Mouse (Mus musculus): ENCODE results near the gene Fcrl1. TPM values are rescaled to one million over a fixed set of nuclear protein-coding genes. Genes with fewer than 3 reads are reported as not detected.
A peak's percentile ranks its signal among the peaks of the same experiment; 100 is the strongest.
"Not testable (repeated sequence)": the region's sequence is repeated elsewhere in the genome, so short reads cannot be mapped to it uniquely, and the experiment has no call there.

Gene Fcrl1
- polyA plus RNA-seq, 1 experiment from 2014 or later: not detected

GRCm38 (mm10) chr3:87377228-87377627 lies 1.0 kb downstream of the Fcrl1 start:
- Histone ChIP-seq H3K36me3 (ENCODE audit: control insufficient read depth, insufficient read depth, low read length) (no peaks in the 10 kb centered on the region), H3K9ac (ENCODE audit: low read length) (no peak overlapping the region), H3K4me1 (ENCODE audit: control insufficient read depth, insufficient read depth, low read length) (no peaks in the 10 kb centered on the region), H3K4me2 (no peak overlapping the region), H3K4me3 (ENCODE audit: low read depth, low read length) (no peak overlapping the region), H3K27ac (ENCODE audit: low read depth, low read length) (no peak overlapping the region), H3K27me3 (ENCODE audit: control insufficient read depth, insufficient read depth, low read length) (no peaks in the 10 kb centered on the region), H3K9me3 (ENCODE audit: control insufficient read depth, low read length) (no peaks in the 10 kb centered on the region)
- no peak for DNase-seq (ENCODE audit: low spot score, missing footprints)
- 71% methylated on average over 3 of the region's 3 CpGs for WGBS
- ATAC-seq (ENCODE audit: low FRiP score): no peak

DNA sequence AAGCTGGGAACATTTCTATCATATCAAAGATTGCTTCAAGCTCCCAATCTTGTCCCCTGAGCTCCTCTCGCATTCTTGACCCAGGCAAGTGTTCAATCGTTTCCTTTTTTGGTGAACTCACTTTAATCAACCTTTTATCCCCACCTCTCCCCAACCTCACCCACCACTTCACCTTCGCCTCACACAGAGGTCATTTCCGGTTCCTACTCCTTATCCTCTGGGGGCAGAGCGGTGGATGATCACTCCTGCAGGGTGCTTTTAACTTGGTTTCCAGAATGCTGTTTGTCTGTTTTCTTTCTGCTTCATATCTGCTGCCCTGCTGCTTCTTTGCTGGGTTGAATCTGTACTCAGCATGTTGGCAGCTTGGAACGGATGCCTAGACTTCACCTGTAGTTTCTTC lies 1.5 kb downstream of the Fcrl1 start:
- H3K27ac ChIP-seq (ENCODE audit: low read depth, low read length): no peak overlapping the region
- H3K4me1 ChIP-seq (ENCODE audit: control insufficient read depth, insufficient read depth, low read length): no peaks in the 10 kb centered on the region
- DNase-seq (ENCODE audit: low spot score, missing footprints) (no peak), ATAC-seq (ENCODE audit: low FRiP score) (no peak)
- 70% methylated on average over 6 of the region's 6 CpGs for WGBS
- H3K9ac ChIP-seq (ENCODE audit: low read length): no peak overlapping the region
- no peak overlapping the region for H3K4me2 ChIP-seq
- H3K36me3 ChIP-seq (ENCODE audit: control insufficient read depth, insufficient read depth, low read length): no peaks in the 10 kb centered on the region
- no peaks in the 10 kb centered on the region for H3K9me3 ChIP-seq (ENCODE audit: control insufficient read depth, low read length)
- no peak overlapping the region for H3K4me3 ChIP-seq (ENCODE audit: low read depth, low read length)
- H3K27me3 ChIP-seq (ENCODE audit: control insufficient read depth, insufficient read depth, low read length): no peaks in the 10 kb centered on the region

GRCm38 (mm10) chr3:87379641-87380315 lies 3.6 kb downstream of the Fcrl1 start:
- not testable (repeated sequence) for H3K4me3 ChIP-seq (ENCODE audit: low read depth, low read length); H3K27me3 ChIP-seq (ENCODE audit: control insufficient read depth, insufficient read depth, low read length); H3K9ac ChIP-seq (ENCODE audit: low read length); H3K27ac ChIP-seq (ENCODE audit: low read depth, low read length); H3K4me1 ChIP-seq (ENCODE audit: control insufficient read depth, insufficient read depth, low read length); H3K36me3 ChIP-seq (ENCODE audit: control insufficient read depth, insufficient read depth, low read length); DNase-seq (ENCODE audit: low spot score, missing footprints); H3K9me3 ChIP-seq (ENCODE audit: control insufficient read depth, low read length); H3K4me2 ChIP-seq; ATAC-seq (ENCODE audit: low FRiP score)
- WGBS: 71% methylated on average over 2 of the region's 2 CpGs

DNA sequence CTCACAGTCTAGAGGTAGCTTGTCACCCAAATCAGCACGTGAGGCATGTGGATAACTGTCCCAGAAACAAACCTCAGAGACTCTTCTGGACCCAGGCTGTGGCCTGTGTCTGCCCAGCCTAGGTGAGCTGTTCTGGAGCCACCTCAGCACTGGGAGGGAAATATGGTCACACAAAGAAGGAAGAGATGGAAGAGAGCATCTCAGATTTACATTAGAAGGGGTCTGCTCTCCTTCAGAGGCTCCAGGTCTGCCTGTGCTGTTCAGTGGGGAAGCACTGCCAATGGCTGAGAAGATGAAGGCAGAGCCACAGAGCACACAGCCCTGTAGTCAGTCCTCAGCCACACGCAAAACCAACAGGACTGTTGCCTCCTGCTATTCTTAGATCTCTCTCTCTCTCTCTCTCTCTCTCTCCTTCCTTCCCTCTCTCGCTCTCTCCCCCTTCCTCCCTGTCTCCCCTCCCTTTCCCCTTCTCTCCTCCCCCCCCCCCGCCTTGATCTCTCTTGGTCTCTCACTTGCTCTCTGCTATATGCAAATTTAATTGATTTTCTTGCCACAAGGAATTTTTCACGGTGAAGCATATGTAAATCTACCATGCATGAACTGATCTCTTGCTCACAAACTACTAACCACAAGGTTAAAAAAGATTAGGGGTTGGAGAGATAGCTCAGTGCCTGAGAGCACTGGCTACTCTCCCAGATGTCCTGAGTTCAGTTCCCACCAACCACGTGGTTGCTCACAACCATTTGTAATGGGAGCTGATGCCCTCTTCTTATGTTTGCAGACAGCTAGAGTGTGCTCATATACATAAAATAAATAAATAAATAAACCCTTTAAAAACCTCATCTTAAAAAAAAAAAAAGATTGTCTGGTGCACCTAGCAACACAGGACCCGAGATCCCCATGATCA lies 5.9 kb downstream of the Fcrl1 start:
- Histone ChIP-seq H3K9me3 (ENCODE audit: control insufficient read depth, low read length) (no peaks in the 10 kb centered on the region), H3K9ac (ENCODE audit: low read length) (no peak overlapping the region), H3K4me1 (ENCODE audit: control insufficient read depth, insufficient read depth, low read length) (no peaks in the 10 kb centered on the region), H3K4me3 (ENCODE audit: low read depth, low read length) (no peak overlapping the region), H3K27me3 (ENCODE audit: control insufficient read depth, insufficient read depth, low read length) (no peaks in the 10 kb centered on the region), H3K36me3 (ENCODE audit: control insufficient read depth, insufficient read depth, low read length) (no peaks in the 10 kb centered on the region), H3K27ac (ENCODE audit: low read depth, low read length) (no peak overlapping the region), H3K4me2 (no peak overlapping the region)
- DNase-seq (ENCODE audit: low spot score, missing footprints) (no peak), ATAC-seq (ENCODE audit: low FRiP score) (no peak)
- WGBS: 74% methylated on average over 7 of the region's 7 CpGs

GRCm38 (mm10) chr3:87383308-87383707 lies 7.1 kb downstream of the Fcrl1 start:
- Histone ChIP-seq H3K4me3 (ENCODE audit: low read depth, low read length) (no peak overlapping the region), H3K9ac (ENCODE audit: low read length) (no peak overlapping the region), H3K9me3 (ENCODE audit: control insufficient read depth, low read length) (no peaks in the 10 kb centered on the region), H3K27ac (ENCODE audit: low read depth, low read length) (no peak overlapping the region), H3K4me1 (ENCODE audit: control insufficient read depth, insufficient read depth, low read length) (no peaks in the 10 kb centered on the region), H3K4me2 (no peak overlapping the region), H3K27me3 (ENCODE audit: control insufficient read depth, insufficient read depth, low read length) (no peaks in the 10 kb centered on the region), H3K36me3 (ENCODE audit: control insufficient read depth, insufficient read depth, low read length) (no peaks in the 10 kb centered on the region)
- DNase-seq (ENCODE audit: low spot score, missing footprints): no peak
- WGBS: 95% methylated on average over 3 of the region's 3 CpGs
- ATAC-seq (ENCODE audit: low FRiP score): no peak

GRCm38 (mm10) chr3:87385105-87385504 lies 8.9 kb downstream of the Fcrl1 start:
- ATAC-seq (ENCODE audit: low FRiP score): no peak

GRCm38 (mm10) chr3:87390935-87391334 lies 14.7 kb downstream of the Fcrl1 start:
- WGBS: 84% methylated on average over 1 of the region's 1 CpGs
- Histone ChIP-seq H3K4me2 (no peak overlapping the region), H3K4me3 (ENCODE audit: low read depth, low read length) (no peak overlapping the region), H3K27ac (ENCODE audit: low read depth, low read length) (no peak overlapping the region), H3K27me3 (ENCODE audit: control insufficient read depth, insufficient read depth, low read length) (no peaks in the 10 kb centered on the region), H3K36me3 (ENCODE audit: control insufficient read depth, insufficient read depth, low read length) (no peaks in the 10 kb centered on the region), H3K9ac (ENCODE audit: low read length) (no peak overlapping the region), H3K9me3 (ENCODE audit: control insufficient read depth, low read length) (no peaks in the 10 kb centered on the region), H3K4me1 (ENCODE audit: control insufficient read depth, insufficient read depth, low read length) (no peaks in the 10 kb centered on the region)
- ATAC-seq (ENCODE audit: low FRiP score): no peak
- DNase-seq (ENCODE audit: low spot score, missing footprints): no peak

More at GRCm38 (mm10) chr3:87385105-87385504, 8.9 kb downstream of the Fcrl1 start:
- no peak overlapping the region for H3K9ac ChIP-seq (ENCODE audit: low read length)
- H3K4me3 ChIP-seq (ENCODE audit: low read depth, low read length): no peak overlapping the region
- no peaks in the 10 kb centered on the region for H3K4me1 ChIP-seq (ENCODE audit: control insufficient read depth, insufficient read depth, low read length)
- WGBS: 87% methylated on average over 9 of the region's 9 CpGs
- no peaks in the 10 kb centered on the region for H3K9me3 ChIP-seq (ENCODE audit: control insufficient read depth, low read length)
- H3K27me3 ChIP-seq (ENCODE audit: control insufficient read depth, insufficient read depth, low read length): no peaks in the 10 kb centered on the region
- DNase-seq (ENCODE audit: low spot score, missing footprints): no peak
- H3K27ac ChIP-seq (ENCODE audit: low read depth, low read length): no peak overlapping the region
- no peaks in the 10 kb centered on the region for H3K36me3 ChIP-seq (ENCODE audit: control insufficient read depth, insufficient read depth, low read length)
- no peak overlapping the region for H3K4me2 ChIP-seq

DNA sequence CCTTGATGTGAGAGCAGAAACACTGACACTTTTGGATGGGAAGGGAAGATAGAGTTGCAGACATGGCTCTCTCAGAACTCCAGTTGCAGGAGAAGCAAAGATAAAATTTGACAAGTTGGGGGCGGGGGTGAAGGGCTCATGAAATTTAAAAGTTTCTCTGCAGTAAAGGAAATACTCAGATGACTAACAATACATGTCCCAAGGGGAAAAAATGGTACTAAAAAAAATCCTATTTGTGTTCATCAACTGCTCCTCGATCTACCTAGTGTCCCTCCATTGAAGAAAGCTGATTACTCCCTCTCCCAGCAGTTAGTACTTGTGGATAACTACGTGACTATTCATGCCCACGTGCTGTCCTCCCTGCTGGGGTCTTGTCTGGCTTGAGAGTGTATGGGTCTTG lies 22.6 kb downstream of the Fcrl1 start:
- 56% methylated on average over 4 of the region's 4 CpGs for WGBS
- no peak overlapping the region for H3K27ac ChIP-seq (ENCODE audit: low read depth, low read length)

GRCm38 (mm10) chr3:87399906-87400305 lies 23.7 kb downstream of the Fcrl1 start:
- no peak for DNase-seq (ENCODE audit: low spot score, missing footprints)
- WGBS: 89% methylated on average over 4 of the region's 4 CpGs

More for the DNA sequence above, 22.6 kb downstream of the Fcrl1 start:
- no peak overlapping the region for H3K9ac ChIP-seq (ENCODE audit: low read length)
- no peaks in the 10 kb centered on the region for H3K27me3 ChIP-seq (ENCODE audit: control insufficient read depth, insufficient read depth, low read length)
- DNase-seq (ENCODE audit: low spot score, missing footprints): peak; percentile 28
- no peak for ATAC-seq (ENCODE audit: low FRiP score)
- H3K36me3 ChIP-seq (ENCODE audit: control insufficient read depth, insufficient read depth, low read length): no peaks in the 10 kb centered on the region
- H3K4me3 ChIP-seq (ENCODE audit: low read depth, low read length): no peak overlapping the region
- no peaks in the 10 kb centered on the region for H3K9me3 ChIP-seq (ENCODE audit: control insufficient read depth, low read length)
- no peaks in the 10 kb centered on the region for H3K4me1 ChIP-seq (ENCODE audit: control insufficient read depth, insufficient read depth, low read length)
- H3K4me2 ChIP-seq: no peak overlapping the region

More at GRCm38 (mm10) chr3:87399906-87400305, 23.7 kb downstream of the Fcrl1 start:
- Histone ChIP-seq H3K27me3 (ENCODE audit: control insufficient read depth, insufficient read depth, low read length) (no peaks in the 10 kb centered on the region), H3K4me2 (no peak overlapping the region), H3K36me3 (ENCODE audit: control insufficient read depth, insufficient read depth, low read length) (no peaks in the 10 kb centered on the region), H3K9me3 (ENCODE audit: control insufficient read depth, low read length) (no peaks in the 10 kb centered on the region), H3K9ac (ENCODE audit: low read length) (no peak overlapping the region), H3K27ac (ENCODE audit: low read depth, low read length) (no peak overlapping the region), H3K4me3 (ENCODE audit: low read depth, low read length) (no peak overlapping the region), H3K4me1 (ENCODE audit: control insufficient read depth, insufficient read depth, low read length) (no peaks in the 10 kb centered on the region)
- no peak for ATAC-seq (ENCODE audit: low FRiP score)
